Mouse (Mus musculus): ENCODE results near the gene Cpeb1. TPM values are rescaled to one million over a fixed set of nuclear protein-coding genes. Genes with fewer than 3 reads are reported as not detected.

Cpeb1 gene
- polyA plus RNA-seq, 1 experiment from 2014 or later: 0.36 TPM

DNA sequence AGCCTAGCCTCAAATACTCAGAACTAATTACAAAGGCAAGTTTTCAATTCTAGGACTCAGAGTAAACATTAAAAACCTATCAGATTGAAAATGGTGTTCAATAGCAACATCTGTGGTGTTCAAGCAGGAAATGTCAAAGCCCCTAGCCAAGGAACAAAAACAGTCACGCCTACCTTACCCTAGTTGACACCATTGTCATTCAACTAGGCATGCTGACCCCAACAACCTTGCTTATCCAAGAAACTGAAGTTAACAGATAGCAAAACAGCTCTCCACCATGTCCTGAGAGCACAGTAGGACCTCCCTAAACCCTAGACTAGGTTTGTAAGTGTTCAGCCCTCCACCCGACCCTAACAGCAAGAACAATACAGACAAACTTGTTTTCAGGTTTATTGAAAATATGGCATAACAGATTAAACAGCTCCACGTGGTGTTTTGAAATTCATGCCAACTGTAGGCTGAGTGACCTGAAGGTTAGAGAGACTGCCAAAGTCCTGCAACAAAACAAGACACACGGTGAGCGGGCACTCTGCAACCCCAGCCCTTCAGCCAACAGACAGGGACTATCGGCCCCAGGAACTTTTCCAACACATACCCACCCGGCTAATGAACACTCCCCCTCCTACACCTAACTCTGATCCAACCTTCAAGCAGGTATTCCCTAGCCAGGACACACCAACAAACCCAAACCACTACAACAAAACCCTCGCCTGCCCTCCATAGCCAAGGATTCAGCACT lies 112.7 kb downstream of the Cpeb1 start:
- peaks cover 12% of the 10 kb centered on the region; the same call in 1 of the 2 replicates for H3K4me1 ChIP-seq (ENCODE audit: insufficient read depth)
- H3K36me3 ChIP-seq (ENCODE audit: insufficient read depth): peaks cover 65% of the 10 kb centered on the region
- DNase-seq (no peak), ATAC-seq (ENCODE audit: insufficient read depth) (no peak)
- H3K9me3 ChIP-seq (ENCODE audit: low read depth, low read length): no peaks in the 10 kb centered on the region
- WGBS: 63% methylated on average over 8 of the region's 8 CpGs
- peak overlapping the region; percentile 99 for H3K4me2 ChIP-seq
- no peaks in the 10 kb centered on the region for H3K27me3 ChIP-seq (ENCODE audit: insufficient read depth, low read length)
- no peak overlapping the region for H3K27ac ChIP-seq (ENCODE audit: low read depth)
- peak overlapping the region; percentile 99 for H3K9ac ChIP-seq
- peak overlapping the region; percentile 96 for H3K4me3 ChIP-seq (ENCODE audit: low read depth, low read length)
- no peak for TF ChIP-seq CTCF (IDR thresholded peaks at IDR 0.05; ENCODE audit: low read depth)

DNA sequence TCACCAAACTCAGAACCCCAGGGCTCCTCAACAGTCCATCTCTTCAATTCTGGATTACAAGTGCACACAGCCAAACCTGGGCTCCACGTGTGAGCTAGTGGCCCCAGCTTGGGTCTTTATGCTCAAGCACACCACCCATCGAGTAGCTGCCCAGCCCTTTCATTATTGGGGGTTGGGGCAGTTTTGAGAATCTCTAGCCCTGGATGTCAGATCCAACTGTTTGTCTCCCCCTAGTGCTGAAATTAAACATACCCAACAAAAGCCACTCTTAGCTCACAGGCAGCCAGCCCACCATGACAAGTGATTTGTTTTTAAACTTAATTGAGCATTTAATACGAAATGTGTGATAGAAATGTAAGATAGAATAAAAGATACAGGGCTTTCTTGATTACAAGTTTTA lies 113.7 kb downstream of the Cpeb1 start:
- ATAC-seq (ENCODE audit: insufficient read depth) (no peak), DNase-seq (peak; percentile 73)
- WGBS: 49% methylated on average over 3 of the region's 3 CpGs
- no peaks in the 10 kb centered on the region for H3K27me3 ChIP-seq (ENCODE audit: insufficient read depth, low read length)
- peak; percentile 62 for TF ChIP-seq CTCF (IDR thresholded peaks at IDR 0.05; ENCODE audit: low read depth)
- H3K27ac ChIP-seq (ENCODE audit: low read depth): no peak overlapping the region
- H3K4me1 ChIP-seq (ENCODE audit: insufficient read depth): peaks cover 12% of the 10 kb centered on the region; the same call in 1 of the 2 replicates
- peaks cover 68% of the 10 kb centered on the region for H3K36me3 ChIP-seq (ENCODE audit: insufficient read depth)
- no peak overlapping the region for H3K9ac ChIP-seq
- H3K9me3 ChIP-seq (ENCODE audit: low read depth, low read length): no peaks in the 10 kb centered on the region
- no peak overlapping the region for H3K4me3 ChIP-seq (ENCODE audit: low read depth, low read length)
- H3K4me2 ChIP-seq: no peak overlapping the region

DNA sequence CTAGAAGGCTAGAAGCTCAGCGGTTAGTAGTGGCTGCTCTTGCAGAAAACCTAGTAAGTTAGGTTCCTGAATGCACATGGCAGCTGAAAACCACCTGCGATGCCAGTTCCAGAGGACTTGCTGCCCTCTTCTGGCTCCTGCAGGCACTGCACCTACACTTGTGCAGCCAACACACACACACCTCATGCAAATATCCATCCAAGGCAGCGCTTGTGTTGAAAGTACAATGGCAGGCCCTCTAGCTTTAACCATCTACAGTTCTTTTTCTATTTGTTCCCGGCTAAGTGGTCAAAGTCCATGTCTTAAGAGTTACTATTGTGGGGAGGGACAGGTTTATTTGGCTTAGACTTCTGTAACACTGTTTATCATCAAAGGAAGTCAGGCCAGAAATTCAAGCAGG lies 115.5 kb downstream of the Cpeb1 start:
- no peak overlapping the region for H3K4me3 ChIP-seq (ENCODE audit: low read depth, low read length)
- WGBS: 74% methylated on average over 4 of the region's 4 CpGs
- DNase-seq (peak; percentile 81), ATAC-seq (ENCODE audit: insufficient read depth) (no peak)
- peak; percentile 85 for TF ChIP-seq CTCF (IDR thresholded peaks at IDR 0.05; ENCODE audit: low read depth)
- H3K9me3 ChIP-seq (ENCODE audit: low read depth, low read length): no peaks in the 10 kb centered on the region
- H3K4me1 ChIP-seq (ENCODE audit: insufficient read depth): peaks cover 12% of the 10 kb centered on the region; the same call in 1 of the 2 replicates
- H3K4me2 ChIP-seq: no peak overlapping the region
- no peak overlapping the region for H3K9ac ChIP-seq
- peaks cover 85% of the 10 kb centered on the region for H3K36me3 ChIP-seq (ENCODE audit: insufficient read depth)
- H3K27ac ChIP-seq (ENCODE audit: low read depth): no peak overlapping the region
- H3K27me3 ChIP-seq (ENCODE audit: insufficient read depth, low read length): no peaks in the 10 kb centered on the region

DNA sequence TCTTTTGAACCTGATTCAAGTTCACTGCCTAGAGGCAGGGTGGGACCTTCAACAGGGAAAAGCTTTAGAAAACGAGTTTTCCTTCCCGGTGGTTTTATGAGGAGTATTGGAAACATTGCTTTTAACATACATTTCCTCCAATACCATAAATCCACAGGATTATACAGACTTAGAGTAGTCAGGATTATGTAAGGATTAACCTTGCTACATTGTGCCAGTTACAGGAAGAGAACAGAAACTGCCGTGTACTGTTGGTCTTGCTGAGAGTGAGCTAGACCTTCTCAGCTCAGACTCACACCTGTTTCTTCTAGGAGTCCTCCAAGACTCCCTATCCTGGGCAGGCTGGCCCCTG lies 116.8 kb downstream of the Cpeb1 start:
- DNase-seq: peak; percentile 0
- no peak for ATAC-seq (ENCODE audit: insufficient read depth)
- H3K27me3 ChIP-seq (ENCODE audit: insufficient read depth, low read length): no peaks in the 10 kb centered on the region
- no peak overlapping the region for H3K27ac ChIP-seq (ENCODE audit: low read depth)
- peaks cover 80% of the 10 kb centered on the region for H3K36me3 ChIP-seq (ENCODE audit: insufficient read depth)
- H3K4me2 ChIP-seq: no peak overlapping the region
- TF ChIP-seq CTCF (IDR thresholded peaks at IDR 0.05; ENCODE audit: low read depth): no peak
- H3K9ac ChIP-seq: no peak overlapping the region
- WGBS: 82% methylated on average over 3 of the region's 3 CpGs
- no peak overlapping the region for H3K4me3 ChIP-seq (ENCODE audit: low read depth, low read length)
- H3K4me1 ChIP-seq (ENCODE audit: insufficient read depth): peaks cover 8% of the 10 kb centered on the region; the same call in 1 of the 2 replicates
- H3K9me3 ChIP-seq (ENCODE audit: low read depth, low read length): no peaks in the 10 kb centered on the region

DNA sequence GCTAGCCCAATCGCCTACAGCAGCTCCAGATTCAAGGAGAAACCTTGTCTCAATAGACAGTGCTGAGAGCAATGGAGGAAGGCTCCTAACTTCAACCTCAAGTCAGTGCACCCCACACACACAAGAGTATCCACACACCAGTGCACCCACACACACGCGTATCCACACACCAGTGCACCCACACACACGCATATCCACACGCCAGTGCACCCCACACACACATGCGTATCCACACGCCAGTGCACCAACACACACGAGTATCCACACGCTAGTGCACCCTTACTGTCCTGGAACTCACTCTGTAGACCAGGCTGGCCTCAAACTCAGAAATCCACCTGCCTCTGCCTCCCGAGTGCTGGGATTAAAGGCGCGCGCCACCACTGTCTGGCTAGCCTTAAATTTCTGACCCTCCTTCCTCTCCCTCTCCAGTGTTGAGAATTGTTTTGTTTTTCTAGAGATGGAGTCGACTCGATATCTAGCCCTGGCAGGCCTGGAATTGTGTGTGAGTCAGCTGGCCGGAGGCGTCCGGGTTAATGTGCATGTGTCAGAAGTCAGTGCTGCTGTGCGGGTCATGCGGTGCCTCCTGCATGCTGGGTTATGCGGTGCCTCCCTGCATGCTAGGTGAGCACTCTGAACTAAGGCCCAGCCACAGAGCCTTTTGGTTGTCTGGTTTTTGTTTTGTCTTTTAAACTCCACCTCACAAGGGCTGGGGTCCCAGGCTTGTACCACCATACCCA lies 117.3 kb downstream of the Cpeb1 start:
- peaks cover 80% of the 10 kb centered on the region for H3K36me3 ChIP-seq (ENCODE audit: insufficient read depth)
- 93% methylated on average over 21 of the region's 21 CpGs for WGBS
- no peak overlapping the region for H3K9ac ChIP-seq

DNA sequence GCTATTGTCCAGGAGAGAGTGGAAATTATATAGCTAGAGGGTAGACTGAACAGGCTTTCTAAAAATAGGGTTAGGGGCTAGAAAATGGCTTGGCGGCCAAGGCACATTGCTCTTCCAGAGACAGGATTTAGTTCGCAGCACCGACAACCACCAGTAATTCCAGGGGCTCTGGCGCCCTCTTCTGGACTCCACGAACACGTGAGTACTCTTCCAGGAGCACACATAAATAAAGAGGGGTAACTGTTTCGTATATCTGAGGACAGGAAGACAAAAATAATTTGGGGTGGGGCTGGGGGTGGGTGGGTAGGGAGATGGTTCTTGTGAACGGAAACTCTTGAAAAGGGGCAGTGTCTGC lies 118.9 kb downstream of the Cpeb1 start:
- Histone ChIP-seq H3K27ac (ENCODE audit: low read depth) (peak overlapping the region; percentile 69), H3K36me3 (ENCODE audit: insufficient read depth) (peaks cover 77% of the 10 kb centered on the region), H3K4me2 (no peak overlapping the region), H3K4me1 (ENCODE audit: insufficient read depth) (no peaks in the 10 kb centered on the region), H3K9ac (no peak overlapping the region), H3K4me3 (ENCODE audit: low read depth, low read length) (no peak overlapping the region), H3K9me3 (ENCODE audit: low read depth, low read length) (no peaks in the 10 kb centered on the region), H3K27me3 (ENCODE audit: insufficient read depth, low read length) (no peaks in the 10 kb centered on the region)
- 41% methylated on average over 8 of the region's 8 CpGs for WGBS
- TF ChIP-seq CTCF (IDR thresholded peaks at IDR 0.05; ENCODE audit: low read depth): peak; percentile 62
- ATAC-seq (ENCODE audit: insufficient read depth) (no peak), DNase-seq (peak; percentile 86)

More for the DNA sequence above, 117.3 kb downstream of the Cpeb1 start:
- Histone ChIP-seq H3K9me3 (ENCODE audit: low read depth, low read length) (no peaks in the 10 kb centered on the region), H3K4me1 (ENCODE audit: insufficient read depth) (peaks cover 3% of the 10 kb centered on the region; the same call in 1 of the 2 replicates), H3K4me3 (ENCODE audit: low read depth, low read length) (no peak overlapping the region), H3K27me3 (ENCODE audit: insufficient read depth, low read length) (no peaks in the 10 kb centered on the region), H3K4me2 (no peak overlapping the region), H3K27ac (ENCODE audit: low read depth) (no peak overlapping the region)
- TF ChIP-seq CTCF (IDR thresholded peaks at IDR 0.05; ENCODE audit: low read depth): no peak
- peak; percentile 0 for DNase-seq
- no peak for ATAC-seq (ENCODE audit: insufficient read depth)

Data from lung, embryonic 14.5 days (tissue).